Mouse (Mus musculus) frontal cortex, adult (tissue): ENCODE measurements around the gene Hormad2.

Experiments
- ATAC-seq: cut with Nextera tagmentation; 2 replicates; pipeline ENCODE4 v1.9.2; 2017; ENCODE audit warnings: mild to moderate bottlenecking, moderate library complexity, mixed read lengths; ENCODE audit not compliant: low TSS enrichment

Hormad2 gene

DNA sequence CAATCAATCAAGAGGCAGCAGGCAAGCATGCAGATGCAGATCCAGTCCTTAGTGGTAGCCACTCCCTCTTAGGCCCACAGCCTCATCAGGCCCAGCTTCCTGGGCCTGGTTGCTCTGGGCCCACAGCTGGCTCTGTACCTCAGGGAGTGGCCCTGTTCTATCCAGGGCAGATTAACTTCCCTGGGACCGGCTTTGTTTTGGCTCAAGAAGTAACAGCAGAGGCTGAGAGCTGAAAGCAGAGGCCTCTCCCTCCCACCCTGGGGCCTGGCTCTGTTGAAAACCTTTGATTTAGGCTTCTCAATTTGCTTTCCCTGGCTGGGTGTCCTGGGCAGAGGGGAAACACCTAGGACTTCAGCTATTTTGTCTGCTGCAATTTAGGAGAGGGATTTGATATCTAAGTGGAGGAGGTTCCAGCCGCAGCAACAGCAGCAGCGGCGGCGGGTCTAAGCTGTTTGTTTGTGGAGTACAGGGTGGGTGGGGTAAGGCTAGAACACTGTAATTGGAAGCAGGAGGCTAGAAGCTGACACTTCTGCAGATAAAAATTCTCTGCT is 138.5 kb downstream of the Hormad2 start:
- no peak for ATAC-seq

DNA sequence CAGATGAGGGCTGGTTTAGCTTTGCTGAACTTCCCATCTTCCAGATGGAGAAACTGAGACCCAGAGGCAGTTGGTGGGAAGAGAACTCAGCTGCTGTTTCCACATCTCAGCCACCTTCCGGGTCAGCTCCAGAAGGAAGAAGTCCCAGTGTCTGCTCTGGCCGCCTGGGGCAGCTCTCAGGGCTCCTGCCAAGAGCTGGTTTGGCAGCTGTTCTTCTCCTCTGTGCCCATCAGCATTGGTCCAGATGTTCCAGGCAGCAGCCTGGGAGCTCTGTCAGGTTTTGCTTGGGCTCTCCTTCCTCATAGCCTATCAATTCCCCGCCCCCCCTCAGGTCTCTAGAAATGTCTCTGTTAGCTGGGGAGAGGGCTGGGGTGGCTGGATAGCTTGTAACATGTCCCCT is 140.2 kb downstream of the Hormad2 start:
- ATAC-seq = no peak

DNA sequence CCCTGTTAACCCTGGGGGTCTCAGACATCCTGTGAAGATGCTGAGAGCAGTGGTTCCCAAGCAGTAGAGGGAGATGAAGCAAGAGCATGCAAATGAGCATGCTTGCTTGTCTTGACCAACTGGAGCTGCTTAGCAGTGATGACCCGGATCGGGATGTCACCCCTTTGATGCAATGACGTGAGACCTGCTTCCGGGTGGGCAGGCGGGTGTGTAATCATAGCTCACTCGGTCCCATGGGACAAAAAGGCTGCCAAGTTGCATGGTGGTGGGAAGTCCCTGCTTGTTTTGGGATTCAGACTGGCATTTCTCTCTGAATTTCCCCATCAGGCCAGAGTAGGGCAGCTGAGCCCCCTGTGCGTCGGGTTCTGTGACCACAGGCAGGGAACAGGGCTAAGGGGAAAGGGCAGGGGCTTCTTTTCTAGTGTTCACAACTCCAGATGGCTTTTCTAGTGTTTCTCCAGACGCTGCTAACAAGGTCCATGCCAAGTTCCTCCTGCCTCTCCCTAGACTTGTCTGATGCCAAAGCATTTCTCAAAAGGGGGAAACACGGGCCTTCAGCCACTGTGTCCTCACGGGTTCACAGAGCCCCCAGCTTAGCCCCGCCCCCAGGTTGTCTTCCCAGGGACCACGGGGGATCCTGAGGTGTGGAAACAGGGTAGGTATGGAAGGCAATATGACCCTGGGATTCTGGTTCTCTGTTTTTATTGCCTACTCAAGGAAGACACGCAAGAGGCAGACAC is 141.0 kb downstream of the Hormad2 start:
- no peak for ATAC-seq

DNA sequence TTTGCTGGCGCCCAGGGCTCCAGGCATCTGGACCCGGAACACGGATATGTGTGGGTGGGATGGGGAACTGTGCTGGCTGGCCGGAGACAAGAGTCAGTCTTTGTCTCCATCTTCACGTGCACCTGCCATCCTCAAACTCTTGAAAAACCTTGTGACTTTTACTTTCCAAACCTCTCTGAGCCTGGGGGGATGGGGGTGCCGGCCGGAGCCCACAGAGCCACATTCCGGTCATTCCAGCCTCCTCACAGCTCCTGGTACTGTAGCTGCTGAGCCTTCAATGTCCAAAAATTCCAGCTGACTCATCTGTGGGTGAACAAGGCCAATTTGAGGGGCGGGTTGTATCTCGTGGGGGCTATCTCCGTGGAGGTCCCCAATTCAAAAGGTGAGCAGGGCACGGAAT is 141.7 kb downstream of the Hormad2 start:
- ATAC-seq = no peak

DNA sequence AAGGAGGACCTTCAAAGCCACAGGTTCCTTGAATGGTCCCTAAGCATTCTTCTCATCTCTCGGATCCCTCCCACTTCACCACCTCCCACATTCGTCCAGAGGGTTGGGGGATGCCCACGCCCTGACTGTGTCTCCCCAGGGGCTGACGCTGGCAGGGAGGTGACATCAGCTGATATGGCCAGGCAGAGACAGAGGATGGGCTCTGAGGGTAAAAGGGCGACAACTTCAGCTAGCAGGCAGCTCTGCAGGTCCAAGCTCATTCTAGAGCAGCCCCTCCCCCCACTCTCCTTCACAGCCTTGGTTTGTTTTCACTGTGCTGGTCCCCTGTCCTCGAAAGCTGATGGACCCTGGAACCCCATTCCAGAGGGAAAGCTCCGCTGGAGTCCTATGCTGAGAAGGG is 142.3 kb downstream of the Hormad2 start:
- no peak for ATAC-seq

DNA sequence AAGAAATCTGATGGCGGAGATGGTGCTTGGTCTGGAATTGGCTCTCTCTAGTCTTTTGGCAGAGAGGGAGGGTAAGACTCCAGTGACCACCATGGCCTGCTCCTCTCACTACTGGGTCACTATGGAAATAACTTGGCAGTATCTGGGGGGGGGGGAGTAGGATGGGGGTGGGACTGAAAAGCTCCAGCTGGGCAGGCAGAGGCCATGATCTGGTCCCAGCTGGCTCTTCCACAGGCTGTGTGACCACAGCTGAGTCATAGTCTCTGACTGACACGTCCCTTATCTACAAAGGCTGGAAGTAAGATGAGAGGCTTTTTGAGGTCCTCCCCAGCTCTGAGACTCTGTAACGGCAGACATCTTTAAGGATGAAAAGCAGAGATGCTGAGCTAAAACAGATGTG is 143.2 kb downstream of the Hormad2 start:
- ATAC-seq = no peak

DNA sequence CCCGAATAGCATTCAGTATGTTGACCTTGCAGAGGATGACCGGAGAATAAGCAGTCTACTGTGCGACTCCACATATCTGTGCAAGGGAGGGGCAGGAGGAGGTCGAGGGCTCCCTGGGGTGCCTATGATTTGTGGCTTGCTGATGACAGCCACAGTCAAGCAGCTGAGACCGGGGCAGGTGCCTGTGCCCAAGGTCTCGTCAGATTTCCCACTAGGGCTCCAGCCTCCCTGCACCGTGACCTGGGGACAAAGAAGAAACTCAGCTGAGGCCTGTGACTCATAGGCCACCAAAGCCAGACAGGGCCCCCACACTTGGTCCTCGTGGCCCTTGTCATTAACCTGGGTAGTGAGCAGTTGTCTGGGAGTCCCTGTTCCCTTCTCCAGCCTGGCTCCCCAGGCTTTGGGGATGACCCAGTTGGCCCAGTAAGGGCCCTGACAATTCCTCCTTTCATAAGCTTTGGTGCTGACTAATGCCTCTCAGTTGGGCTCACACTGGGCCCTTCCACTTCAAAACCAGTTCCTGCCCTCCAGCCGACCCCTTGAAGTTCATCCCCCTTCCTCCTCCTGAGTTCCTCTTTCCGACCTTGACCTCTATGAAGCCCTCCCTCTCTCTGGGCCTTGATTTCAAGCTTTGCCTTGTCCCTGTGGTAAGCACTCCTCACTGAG is 144.2 kb downstream of the Hormad2 start:
- no peak for ATAC-seq
